Mouse (Mus musculus) MEL (cell line): Measurements from ENCODE around the gene Bst2. TPM values are rescaled to one million over a fixed set of nuclear protein-coding genes. Genes with fewer than 3 reads are reported as not detected.

Experiments
- DNase-seq: peaks from one replicate; pipeline ENCODE4 v3.0.0; 2011; ENCODE audit warnings: low read depth, low spot score
- H3K27ac ChIP-seq: 2 replicates; pipeline ENCODE4 v1.5.1; 2012; ENCODE audit warnings: low read depth, mild to moderate bottlenecking, control low read depth, low read length, moderate library complexity; ENCODE audit not compliant: control insufficient read depth
- H3K27me3 ChIP-seq, 2 experiments: fragments of 150-350 bp in 1 of 2; sonication (generic) in 1 of 2; 2 replicates each; pipeline ENCODE4 v1.6.1; 2012; ENCODE audit warnings: low read length in 2 of 2, mild to moderate bottlenecking in 2 of 2, improper control_type of control experiment in 1 of 2, moderate library complexity in 1 of 2; ENCODE audit not compliant: insufficient read depth in 2 of 2, control insufficient read depth in 1 of 2
- H3K36me3 ChIP-seq, 2 experiments: 2 replicates each; pipeline ENCODE4 v1.6.1; 2012 to 2014; ENCODE audit warnings: low read length in 2 of 2, improper control_type of control experiment in 1 of 2, inconsistent platforms in 1 of 2, mild to moderate bottlenecking in 1 of 2; ENCODE audit not compliant: insufficient read depth in 2 of 2, control insufficient read depth in 1 of 2
- H3K4me1 ChIP-seq, 2 experiments: fragments of 150-350 bp in 1 of 2; sonication (generic) in 1 of 2; 2 replicates each; pipeline ENCODE4 v1.6.1; 2012; ENCODE audit warnings: low read length in 2 of 2, improper control_type of control experiment in 1 of 2, mild to moderate bottlenecking in 1 of 2; ENCODE audit not compliant: insufficient read depth in 2 of 2, control insufficient read depth in 1 of 2
- H3K4me3 ChIP-seq, 2 experiments: fragments of 150-350 bp in 1 of 2; sonication (generic) in 1 of 2; 2 replicates each; pipeline ENCODE4 v1.5.1; 2012; ENCODE audit warnings: low read depth in 2 of 2, low read length in 2 of 2, mild to moderate bottlenecking in 2 of 2, moderate library complexity in 2 of 2, control low read depth in 1 of 2, improper control_type of control experiment in 1 of 2; ENCODE audit not compliant: control insufficient read depth in 1 of 2, insufficient read depth in 1 of 2
- H3K79me2 ChIP-seq: 2 replicates; pipeline ENCODE4 v1.6.1; 2012; ENCODE audit warnings: mild to moderate bottlenecking, low read length, moderate library complexity; ENCODE audit not compliant: control insufficient read depth, poor library complexity, insufficient read depth
- H3K9ac ChIP-seq: 2 replicates; pipeline ENCODE4 v1.6.1; 2012; ENCODE audit warnings: low read depth, mild to moderate bottlenecking, control low read depth, low read length, moderate library complexity; ENCODE audit not compliant: control insufficient read depth, poor library complexity, severe bottlenecking
- H3K9me3 ChIP-seq: fragments of 150-350 bp; sonication (generic); replicated peaks from 2 replicates; pipeline ENCODE4 v1.6.1; 2012; ENCODE audit warnings: mild to moderate bottlenecking, low read length, improper control_type of control experiment, moderate library complexity; ENCODE audit not compliant: insufficient read depth
- BHLHE40 ChIP-seq: IDR thresholded peaks from 2 replicates; pipeline ENCODE4 v1.6.1; 2012; ENCODE audit warnings: low read depth, mild to moderate bottlenecking, inconsistent platforms, low read length, improper control_type of control experiment, borderline replicate concordance
- CHD2 ChIP-seq: IDR thresholded peaks from 2 replicates; pipeline ENCODE4 v1.6.1; 2011; ENCODE audit warnings: low read length, improper control_type of control experiment
- CTCF ChIP-seq, 3 experiments: IDR thresholded peaks in 2 of 3; conservative IDR thresholded peaks in 1 of 3; 2 replicates each; pipeline ENCODE4 v1.5.1; 2011 to 2012; ENCODE audit warnings: low read length in 3 of 3, low read depth in 2 of 3, mild to moderate bottlenecking in 2 of 3, improper control_type of control experiment in 1 of 3, inconsistent platforms in 1 of 3, mixed read lengths in 1 of 3, moderate library complexity in 1 of 3; ENCODE audit not compliant: control insufficient read depth in 1 of 3, insufficient read depth in 1 of 3, poor library complexity in 1 of 3, severe bottlenecking in 1 of 3
- EP300 ChIP-seq, 2 experiments: IDR thresholded peaks; 2 replicates each; pipeline ENCODE4 v1.6.1; 2011; ENCODE audit warnings: improper control_type of control experiment in 2 of 2, low read length in 2 of 2, low read depth in 1 of 2, mild to moderate bottlenecking in 1 of 2
- ETS1 ChIP-seq: IDR thresholded peaks from 2 replicates; pipeline ENCODE4 v1.6.1; 2012; ENCODE audit warnings: low read depth, mild to moderate bottlenecking, inconsistent platforms, low read length, improper control_type of control experiment, moderate library complexity
- GATA1 ChIP-seq: IDR thresholded peaks from 2 replicates; pipeline ENCODE4 v1.6.1; 2011; ENCODE audit warnings: low read depth, low read length, improper control_type of control experiment
- MAX ChIP-seq: IDR thresholded peaks from 2 replicates; pipeline ENCODE4 v1.6.1; 2011; ENCODE audit warnings: low read length, improper control_type of control experiment
- MAZ ChIP-seq: IDR thresholded peaks from 2 replicates; pipeline ENCODE4 v1.6.1; 2012; ENCODE audit warnings: low read depth, mild to moderate bottlenecking, inconsistent platforms, low read length, improper control_type of control experiment
- MXI1 ChIP-seq: IDR thresholded peaks from 2 replicates; pipeline ENCODE4 v1.6.1; 2011; ENCODE audit warnings: mild to moderate bottlenecking, low read depth, low read length, improper control_type of control experiment
- NELFE ChIP-seq: IDR thresholded peaks from 2 replicates; pipeline ENCODE4 v1.6.1; 2011; ENCODE audit warnings: low read depth, low read length, improper control_type of control experiment
- POLR2A ChIP-seq, 2 experiments: IDR thresholded peaks; 2 replicates each; pipeline ENCODE4 v1.6.1; 2011 to 2012; ENCODE audit warnings: low read length in 2 of 2, mild to moderate bottlenecking in 2 of 2, control low read depth in 1 of 2, improper control_type of control experiment in 1 of 2, low read depth in 1 of 2, moderate library complexity in 1 of 2; ENCODE audit not compliant: control insufficient read depth in 1 of 2, insufficient read depth in 1 of 2, poor library complexity in 1 of 2
- POLR2AphosphoS2 ChIP-seq: IDR thresholded peaks from 2 replicates; pipeline ENCODE4 v1.6.1; 2011; ENCODE audit warnings: low read length, improper control_type of control experiment
- SIN3A ChIP-seq: IDR thresholded peaks from 2 replicates; pipeline ENCODE4 v1.6.1; 2012; ENCODE audit warnings: low read length, improper control_type of control experiment, inconsistent platforms
- SMC3 ChIP-seq: IDR thresholded peaks from 2 replicates; pipeline ENCODE4 v1.6.1; 2011; ENCODE audit warnings: low read depth, low read length, improper control_type of control experiment
- TAL1 ChIP-seq: IDR thresholded peaks from 2 replicates; pipeline ENCODE4 v1.6.1; 2012; ENCODE audit warnings: mild to moderate bottlenecking, inconsistent platforms, low read length, moderate library complexity, mixed read lengths
- TBP ChIP-seq: IDR thresholded peaks from 2 replicates; pipeline ENCODE4 v1.8.0; 2011; ENCODE audit warnings: low read depth, low read length, improper control_type of control experiment
- TCF12 ChIP-seq: IDR thresholded peaks from 2 replicates; pipeline ENCODE4 v1.6.1; 2014; ENCODE audit warnings: low read depth, mild to moderate bottlenecking, inconsistent platforms, low read length, improper control_type of control experiment, moderate library complexity
- UBTF ChIP-seq: IDR thresholded peaks from 2 replicates; pipeline ENCODE4 v1.6.1; 2012; ENCODE audit warnings: low read depth, mild to moderate bottlenecking, inconsistent platforms, low read length, improper control_type of control experiment, moderate library complexity, borderline replicate concordance; ENCODE audit not compliant: insufficient read depth
- USF2 ChIP-seq, 2 experiments: IDR thresholded peaks; 2 replicates each; pipeline ENCODE4 v1.6.1; 2011 to 2012; ENCODE audit warnings: improper control_type of control experiment in 2 of 2, low read length in 2 of 2, borderline replicate concordance in 1 of 2, inconsistent platforms in 1 of 2, low read depth in 1 of 2, mild to moderate bottlenecking in 1 of 2; ENCODE audit not compliant: insufficient read depth in 1 of 2
- polyA plus RNA-seq, 2 experiments: library from polyadenylated mRNA; stranded (reverse) in 1 of 2; unstranded in 1 of 2; fragments of >175 nt in 1 of 2; fragments of >200 nt in 1 of 2; gene quantifications; 2 replicates each; pipeline versions ENCODE4 v1.2.1 to v1.2.4; 2012; ENCODE audit warnings: low replicate concordance in 2 of 2, low read depth in 1 of 2; ENCODE audit not compliant: insufficient read length in 2 of 2, insufficient read depth in 1 of 2, missing spikeins in 1 of 2
- total RNA-seq: library from RNA; depleted of rRNA; stranded (reverse); fragments of 300-350 nt; gene quantifications from 2 replicates; pipeline ENCODE4 v1.2.3, GENCODE M21; 2012

Gene Bst2
- total and polyA plus RNA-seq, 3 experiments, result 49.9 to 125 TPM; not detected in 1

DNA sequence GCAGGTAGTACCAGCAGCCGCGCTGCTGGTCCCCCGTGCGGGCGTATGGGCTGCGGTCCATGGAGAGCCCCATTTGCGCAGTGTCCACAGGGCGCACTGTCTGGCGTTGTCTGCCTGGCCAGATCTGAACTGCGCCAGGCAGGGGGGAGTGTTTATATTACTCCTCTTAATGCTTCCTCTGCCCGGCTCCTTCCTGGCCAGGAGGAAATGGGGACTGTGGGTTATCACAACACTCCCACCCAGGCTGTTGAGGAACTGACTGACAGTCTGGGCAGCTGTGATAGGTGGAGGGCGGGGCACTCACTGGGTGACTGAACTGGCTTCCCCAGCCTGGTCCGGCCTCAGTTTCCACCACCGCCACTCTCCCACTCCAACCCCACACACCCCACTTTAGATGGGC lies 25.6 kb downstream of the Bst2 start, which contains the start of gene Plvap:
Plvap (minus strand) TSS at position 109 of the 400 bp plus-strand sequence.
- peak within 1 kb of the TSS; percentile 11 to 55 for H3K4me3 ChIP-seq

DNA sequence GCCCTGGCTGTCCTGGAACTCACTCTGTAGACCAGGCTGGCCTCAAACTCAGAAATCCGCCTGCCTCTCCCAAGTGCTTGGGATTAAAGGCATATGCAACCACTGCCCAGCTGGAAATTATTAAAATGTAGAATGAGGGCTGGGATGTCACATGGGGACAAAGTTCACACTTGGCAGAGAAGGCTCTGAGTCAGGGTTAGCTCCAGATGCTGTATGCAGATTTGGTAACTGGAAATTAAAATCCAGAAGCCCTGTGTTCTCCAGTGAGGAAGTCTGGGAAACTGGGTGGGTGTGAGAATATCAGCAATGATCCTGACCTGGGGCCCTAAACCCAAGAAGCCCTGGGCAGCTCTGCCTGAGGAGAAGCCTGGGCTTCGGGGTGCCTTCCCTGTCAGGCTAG lies 27.9 kb downstream of the Bst2 start:
- Histone ChIP-seq H3K36me3 (peaks cover 0 to 3% of the 10 kb centered on the region in 2 experiments; a peak in 1 of 4 replicates), H3K4me3 (no peak overlapping the region), H3K4me1 (peaks cover 2 to 19% of the 10 kb centered on the region in 2 experiments; a peak in 3 of 4 replicates), H3K9ac (no peak overlapping the region), H3K27ac (no peak overlapping the region), H3K79me2 (peaks cover 3% of the 10 kb centered on the region), H3K9me3 (no peaks in the 10 kb centered on the region), H3K27me3 (no peaks in the 10 kb centered on the region)
- no peak for DNase-seq
- TF ChIP-seq GATA1 (no peak), POLR2A (IDR thresholded peaks at IDR 0.05; ENCODE audit: control insufficient read depth in 1 of 2, insufficient read depth in 1 of 2, low read depth in 1 of 2, low read length in 2 of 2, poor library complexity in 1 of 2) (no peak), USF2 (IDR thresholded peaks at IDR 0.05; ENCODE audit: borderline replicate concordance in 1 of 2, insufficient read depth in 1 of 2, low read depth in 1 of 2, low read length in 2 of 2) (no peak), CHD2 (no peak), CTCF (IDR thresholded peaks at IDR 0.05 in 2 of 3, conservative IDR thresholded peaks at IDR 0.05 in 1 of 3; ENCODE audit: control insufficient read depth in 1 of 3, insufficient read depth in 1 of 3, low read depth in 2 of 3, low read length in 3 of 3, poor library complexity in 1 of 3, severe bottlenecking in 1 of 3) (no peak), MAX (no peak), BHLHE40 (no peak), SIN3A (no peak)
- TF ChIP-seq, all 39 proteins: peak for 0

More for the DNA sequence above, 25.6 kb downstream of the Bst2 start, which contains the start of gene Plvap:
- Histone ChIP-seq H3K4me1 (peaks cover 2 to 19% of the 10 kb centered on the region in 2 experiments; a peak in 3 of 4 replicates), H3K79me2 (peaks cover 3% of the 10 kb centered on the region), H3K9me3 (no peaks in the 10 kb centered on the region), H3K27ac (peak within 1 kb of the TSS; percentile 62), H3K36me3 (peaks cover 0 to 3% of the 10 kb centered on the region in 2 experiments; a peak in 1 of 4 replicates), H3K27me3 (no peaks in the 10 kb centered on the region), H3K9ac (peak within 1 kb of the TSS; percentile 66)
- TF ChIP-seq NELFE (0 out of 2 replicates have a peak, but pooled peaks have one; percentile 22), MAZ (peak; percentile 72; the same call in 1 of the 2 replicates), TAL1 (peak; percentile 92), TBP (peak; percentile 45; the same call in 1 of the 2 replicates), POLR2AphosphoS2 (no peak), UBTF (no peak), TCF12 (peak; percentile 87), ETS1 (peak; percentile 20; the same call in 1 of the 2 replicates), USF2 (IDR thresholded peaks at IDR 0.05; ENCODE audit: borderline replicate concordance in 1 of 2, insufficient read depth in 1 of 2, low read depth in 1 of 2, low read length in 2 of 2) (no peak), EP300 (IDR thresholded peaks at IDR 0.05; ENCODE audit: low read depth in 1 of 2, low read length in 2 of 2) (peak; percentile 76 to 91), MXI1 (peak; percentile 25; the same call in 1 of the 2 replicates), GATA1 (peak; percentile 78), MAX (no peak), SIN3A (peak; percentile 71; the same call in 1 of the 2 replicates), SMC3 (no peak), POLR2A (IDR thresholded peaks at IDR 0.05; ENCODE audit: control insufficient read depth in 1 of 2, insufficient read depth in 1 of 2, low read depth in 1 of 2, low read length in 2 of 2, poor library complexity in 1 of 2) (peak; percentile 49 to 57; a peak in 1 of 4 replicates)
- peak; percentile 92 for DNase-seq
